ENCODE assay signal across 9 mouse cellular contexts in the genomic region with DNA sequence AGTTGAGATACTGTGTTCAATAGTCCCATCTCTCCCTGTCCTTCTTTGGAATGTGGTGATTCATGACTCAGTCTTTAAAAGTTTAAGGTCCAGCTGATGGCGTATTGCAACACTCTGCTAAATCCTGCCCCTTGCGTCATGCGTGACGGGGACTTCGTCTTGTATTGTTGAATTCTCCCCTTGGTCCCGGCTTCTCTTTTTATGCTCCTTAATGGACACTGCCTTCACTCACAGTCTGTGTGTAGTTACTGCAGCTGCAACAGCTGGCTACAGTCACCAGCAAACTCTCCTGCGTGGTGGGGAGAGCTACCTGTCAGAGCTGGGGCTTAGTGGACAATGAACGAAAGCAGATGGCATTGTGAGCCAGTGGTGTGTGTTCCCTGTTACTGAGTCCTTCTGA. TPM values are rescaled to one million over a fixed set of nuclear protein-coding genes. Genes with fewer than 3 reads are reported as not detected.
DNase-seq lines count a peak whose midpoint lies in the region; ATAC-seq and TF ChIP-seq lines count a peak whose summit lies in the region.
"Had no signal": no experiment of that assay in that cellular context is flagged by ENCODE, and none has a peak within 500 bp of the region (broad histone marks: within the 10 kb centered on the region; RNA-seq: fewer than 3 reads in every experiment).

No protein-coding gene starts in this region.

- H3K9ac ChIP-seq in liver, embryonic 16.5 days (ENCODE audit: low read depth, low read length) = no peak overlapping the region
- no peak overlapping the region for H3K9ac ChIP-seq in liver, embryonic 11.5 days (ENCODE audit: low read depth, low read length)
- no peak overlapping the region for H3K9ac ChIP-seq in kidney, postnatal 0 days (ENCODE audit: low read depth, low read length)
- H3K9ac ChIP-seq in stomach, embryonic 14.5 days (replicated peaks; ENCODE audit: low read depth, low read length) = no peak overlapping the region
- no peak overlapping the region for H3K9ac ChIP-seq in hindbrain, embryonic 16.5 days (ENCODE audit: low read depth, low read length)
- H3K9ac ChIP-seq: midbrain, embryonic 15.5 days had no signal

- no peaks in the 10 kb centered on the region for H3K9me3 ChIP-seq in liver, embryonic 16.5 days (replicated peaks; ENCODE audit: control insufficient read depth, low read length)
- H3K9me3 ChIP-seq in liver, embryonic 11.5 days (ENCODE audit: control insufficient read depth, low read length) = no peaks in the 10 kb centered on the region
- H3K9me3 ChIP-seq in kidney, postnatal 0 days (replicated peaks; ENCODE audit: low read length) = no peaks in the 10 kb centered on the region
- H3K9me3 ChIP-seq in stomach, embryonic 14.5 days (ENCODE audit: control insufficient read depth, low read depth, low read length) = no peaks in the 10 kb centered on the region
- H3K9me3 ChIP-seq in hindbrain, embryonic 16.5 days (ENCODE audit: control insufficient read depth, low read length) = no peaks in the 10 kb centered on the region
- H3K9me3 ChIP-seq: midbrain, embryonic 15.5 days had no signal

- H3K4me2 ChIP-seq in liver, embryonic 16.5 days (ENCODE audit: low read depth, low read length) = no peak overlapping the region
- no peak overlapping the region for H3K4me2 ChIP-seq in liver, embryonic 11.5 days
- H3K4me2 ChIP-seq in kidney, postnatal 0 days (ENCODE audit: low read length) = no peak overlapping the region
- H3K4me2 ChIP-seq in stomach, embryonic 14.5 days (replicated peaks; ENCODE audit: low read depth, low read length) = no peak overlapping the region
- no peak overlapping the region for H3K4me2 ChIP-seq in hindbrain, embryonic 16.5 days (ENCODE audit: low read length)
- H3K4me2 ChIP-seq: midbrain, embryonic 15.5 days had no signal

- H3K27me3 ChIP-seq in liver, embryonic 16.5 days (ENCODE audit: control insufficient read depth, insufficient read depth, low read depth, low read length) = no peaks in the 10 kb centered on the region
- no peaks in the 10 kb centered on the region for H3K27me3 ChIP-seq in liver, embryonic 11.5 days (replicated peaks; ENCODE audit: control insufficient read depth, insufficient read depth, low read length)
- no peaks in the 10 kb centered on the region for H3K27me3 ChIP-seq in kidney, postnatal 0 days (ENCODE audit: insufficient read depth, low read length)
- H3K27me3 ChIP-seq in stomach, embryonic 14.5 days (ENCODE audit: control insufficient read depth, insufficient read depth, low read length) = no peaks in the 10 kb centered on the region
- H3K27me3 ChIP-seq in hindbrain, embryonic 16.5 days (replicated peaks; ENCODE audit: control insufficient read depth, insufficient read depth, low read length) = no peaks in the 10 kb centered on the region
- H3K27me3 ChIP-seq: midbrain, embryonic 15.5 days had no signal

- 74% methylated on average over 8 of the region's 8 CpGs for WGBS in liver, embryonic 16.5 days (ENCODE audit: insufficient replicate concordance)
- 91% methylated on average over 8 of the region's 8 CpGs for WGBS in liver, embryonic 11.5 days
- WGBS in kidney, postnatal 0 days = 52% methylated on average over 8 of the region's 8 CpGs
- 52% methylated on average over 8 of the region's 8 CpGs for WGBS in stomach, embryonic 14.5 days
- WGBS in hindbrain, embryonic 16.5 days = 79% methylated on average over 8 of the region's 8 CpGs

- H3K4me3 ChIP-seq in liver, embryonic 16.5 days (ENCODE audit: low read depth, low read length) = no peak overlapping the region
- H3K4me3 ChIP-seq in liver, embryonic 11.5 days (ENCODE audit: low read depth, low read length) = no peak overlapping the region
- no peak overlapping the region for H3K4me3 ChIP-seq in kidney, postnatal 0 days (replicated peaks; ENCODE audit: low read depth, low read length)
- H3K4me3 ChIP-seq in stomach, embryonic 14.5 days (ENCODE audit: low read depth, low read length) = no peak overlapping the region
- H3K4me3 ChIP-seq in hindbrain, embryonic 16.5 days (ENCODE audit: low read length) = no peak overlapping the region
- H3K4me3 ChIP-seq: midbrain, embryonic 15.5 days had no signal

- no peak for TF ChIP-seq CTCF in kidney, postnatal 0 days (IDR thresholded peaks at IDR 0.05; ENCODE audit: low read depth)

- 0 out of 2 replicates have a peak, but pooled peaks have one; percentile 45 for ATAC-seq in liver, embryonic 16.5 days (ENCODE audit: low read depth)
- no peak for ATAC-seq in liver, embryonic 11.5 days (replicated peaks; ENCODE audit: low FRiP score)
- ATAC-seq in kidney, postnatal 0 days (replicated peaks; ENCODE audit: low FRiP score, low read depth) = peak; percentile 44; the same call in 1 of the 2 replicates
- peak; percentile 71; the same call in 1 of the 2 replicates for ATAC-seq in stomach, embryonic 14.5 days (ENCODE audit: insufficient number of reproducible peaks, insufficient read depth, low FRiP score, low read depth)
- ATAC-seq in hindbrain, embryonic 16.5 days = no peak
- ATAC-seq: midbrain, embryonic 15.5 days had no signal

- peaks cover 4% of the 10 kb centered on the region for H3K36me3 ChIP-seq in liver, embryonic 16.5 days (ENCODE audit: control insufficient read depth, insufficient read depth)
- peaks cover 12% of the 10 kb centered on the region for H3K36me3 ChIP-seq in liver, embryonic 11.5 days (ENCODE audit: control insufficient read depth, insufficient read depth, low read length)
- peaks cover 23% of the 10 kb centered on the region for H3K36me3 ChIP-seq in kidney, postnatal 0 days (ENCODE audit: insufficient read depth, low read length)
- H3K36me3 ChIP-seq in stomach, embryonic 14.5 days (ENCODE audit: control insufficient read depth, insufficient read depth, low read length) = peaks cover 30% of the 10 kb centered on the region
- no peaks in the 10 kb centered on the region for H3K36me3 ChIP-seq in hindbrain, embryonic 16.5 days (ENCODE audit: control insufficient read depth, insufficient read depth, low read length)

- H3K27ac ChIP-seq in liver, embryonic 16.5 days (ENCODE audit: low read length) = no peak overlapping the region
- no peak overlapping the region for H3K27ac ChIP-seq in liver, embryonic 11.5 days (ENCODE audit: low read depth, low read length)
- no peak overlapping the region for H3K27ac ChIP-seq in kidney, postnatal 0 days
- H3K27ac ChIP-seq in stomach, embryonic 14.5 days (ENCODE audit: low read length) = no peak overlapping the region
- no peak overlapping the region for H3K27ac ChIP-seq in hindbrain, embryonic 16.5 days (ENCODE audit: low read depth, low read length)
- H3K27ac ChIP-seq: midbrain, embryonic 15.5 days had no signal

- peaks cover 8% of the 10 kb centered on the region; the same call in 1 of the 2 replicates for H3K4me1 ChIP-seq in liver, embryonic 16.5 days (ENCODE audit: control insufficient read depth, low read depth, low read length)
- peaks cover 17% of the 10 kb centered on the region for H3K4me1 ChIP-seq in liver, embryonic 11.5 days (replicated peaks; ENCODE audit: control insufficient read depth, insufficient read depth, low read length)
- peaks cover 16% of the 10 kb centered on the region; the same call in 1 of the 2 replicates for H3K4me1 ChIP-seq in kidney, postnatal 0 days (replicated peaks; ENCODE audit: insufficient read depth, low read length)
- peaks cover 21% of the 10 kb centered on the region; the same call in 1 of the 2 replicates for H3K4me1 ChIP-seq in stomach, embryonic 14.5 days (ENCODE audit: control insufficient read depth, insufficient read depth, low read length)
- peaks cover 17% of the 10 kb centered on the region for H3K4me1 ChIP-seq in hindbrain, embryonic 16.5 days (ENCODE audit: control insufficient read depth, insufficient read depth, low read depth, low read length)

- peak; percentile 81 to 89 for DNase-seq in adrenal gland, adult (ENCODE audit: inconsistent age in 2 of 2, low spot score in 1 of 2)
- no peak for DNase-seq in adrenal gland, postnatal 4 days (ENCODE audit: low spot score in 2 of 2)
- no peak for DNase-seq in liver, embryonic 11.5 days (ENCODE audit: low spot score)
- DNase-seq in kidney, postnatal 0 days (ENCODE audit: low spot score) = no peak
- no peak for DNase-seq in cerebellum, postnatal 25 days

RNA-seq across cellular contexts. Expression of a gene that starts 23.2 kb away (rescaled TPM):
- total RNA-seq in adrenal gland, postnatal 4 days (2021) = 100 to 1,000 TPM; 191 to 207 TPM
- polyA plus RNA-seq in liver, embryonic 16.5 days (2015; fragmentation: Nextera tagmentation; extraction: Ambion mirVana) = 100.0 and 103 TPM in 2 replicates
- 294 and 295 TPM in 2 replicates for polyA plus RNA-seq in liver, embryonic 11.5 days (2014; fragmentation: Nextera tagmentation; extraction: Ambion mirVana)
- polyA plus RNA-seq in kidney, postnatal 0 days (2015; fragmentation: Nextera tagmentation; extraction: Ambion mirVana) = 444 and 480 TPM in 2 replicates
- polyA plus RNA-seq in stomach, embryonic 14.5 days (2014; fragmentation: Nextera tagmentation; extraction: Ambion mirVana) = 679 and 695 TPM in 2 replicates
- polyA plus RNA-seq in hindbrain, embryonic 16.5 days (2015; fragmentation: Nextera tagmentation; extraction: Ambion mirVana) = 395 and 417 TPM in 2 replicates

Comparison
In these comparisons a context has a peak if more than half of its experiments do, and no peak if none do; other contexts are left out.
1. DNase-seq: peak in adrenal gland, adult (2 of 2); none in adrenal gland, postnatal 4 days (0 of 2), liver, embryonic 11.5 days (single experiment), kidney, postnatal 0 days (single experiment) and cerebellum, postnatal 25 days (0 of 2).
2. ATAC-seq: peak in liver, embryonic 16.5 days (single experiment), kidney, postnatal 0 days (single experiment) and stomach, embryonic 14.5 days (single experiment); none in liver, embryonic 11.5 days (single experiment) and hindbrain, embryonic 16.5 days (single experiment).